Mouse (Mus musculus) embryonic facial prominence, embryonic 11.5 days (tissue): ENCODE data around the gene Otud7a. TPM values are rescaled to one million over a fixed set of nuclear protein-coding genes. Genes with fewer than 3 reads are reported as not detected.

Experiments used
- ATAC-seq: fragments of 200-750 bp; cut with Nextera tagmentation; replicated peaks from 2 replicates; pipeline ENCODE4 v1.8.0; 2017; ENCODE audit warnings: low read depth; ENCODE audit not compliant: insufficient number of reproducible peaks, low FRiP score, low TSS enrichment
- DNase-seq: peaks from one replicate; pipeline ENCODE4 v3.0.0-alpha.2; 2015; ENCODE audit warnings: low spot score
- H3K27ac ChIP-seq: fragments of 300-500 bp; sonication (generic); replicated peaks from 2 replicates; pipeline ENCODE4 v1.5.1; 2014; ENCODE audit warnings: mild to moderate bottlenecking, low read depth, low read length, control low read depth
- H3K27me3 ChIP-seq: fragments of 300-500 bp; sonication (generic); 2 replicates; pipeline ENCODE4 v1.6.1; 2014; ENCODE audit warnings: mild to moderate bottlenecking, low read length, moderate library complexity, mixed read lengths; ENCODE audit not compliant: control insufficient read depth, insufficient read depth
- H3K36me3 ChIP-seq: fragments of 300-500 bp; sonication (generic); replicated peaks from 2 replicates; pipeline ENCODE4 v1.6.1; 2014; ENCODE audit warnings: low read depth, mild to moderate bottlenecking, low read length, moderate library complexity, mixed read lengths; ENCODE audit not compliant: control insufficient read depth, insufficient read depth
- H3K4me1 ChIP-seq: fragments of 300-500 bp; sonication (generic); 2 replicates; pipeline ENCODE4 v1.6.1; 2014; ENCODE audit warnings: low read length, mixed read lengths; ENCODE audit not compliant: control insufficient read depth, insufficient read depth
- H3K4me2 ChIP-seq: fragments of 300-500 bp; sonication (generic); 2 replicates; pipeline ENCODE4 v1.6.1; 2014; ENCODE audit warnings: low read depth, mild to moderate bottlenecking, control low read depth, low read length, moderate library complexity
- H3K4me3 ChIP-seq: fragments of 300-500 bp; sonication (generic); 2 replicates; pipeline ENCODE4 v1.5.1; 2014; ENCODE audit warnings: low read depth, low read length, control low read depth
- H3K9ac ChIP-seq: fragments of 300-500 bp; sonication (generic); replicated peaks from 2 replicates; pipeline ENCODE4 v1.6.1; 2014; ENCODE audit warnings: mild to moderate bottlenecking, control low read depth, low read length
- H3K9me3 ChIP-seq: fragments of 300-500 bp; sonication (generic); replicated peaks from 2 replicates; pipeline ENCODE4 v1.6.1; 2016; ENCODE audit warnings: mild to moderate bottlenecking, low read length, inconsistent platforms, mixed read lengths; ENCODE audit not compliant: control insufficient read depth
- WGBS: fragments of 180-500 bp; shearing (Covaris S2); extraction: QIAGEN DNeasy Blood & Tissue Kit; methylation state at CpG from one replicate; pipeline ENCODE4 v1.1.7; 2014; 5-methylcytosine and 5-hydroxymethylcytosine counted together
- polyA plus RNA-seq: library from polyadenylated mRNA; unstranded; fragments of >200 nt; fragmentation: Nextera tagmentation; extraction: Ambion mirVana; gene quantifications from 2 replicates; pipeline ENCODE4 v1.2.1, GENCODE M21; 2014

Otud7a gene
- polyA plus RNA-seq, 1 experiment from 2014 or later = 0.90 TPM

DNA sequence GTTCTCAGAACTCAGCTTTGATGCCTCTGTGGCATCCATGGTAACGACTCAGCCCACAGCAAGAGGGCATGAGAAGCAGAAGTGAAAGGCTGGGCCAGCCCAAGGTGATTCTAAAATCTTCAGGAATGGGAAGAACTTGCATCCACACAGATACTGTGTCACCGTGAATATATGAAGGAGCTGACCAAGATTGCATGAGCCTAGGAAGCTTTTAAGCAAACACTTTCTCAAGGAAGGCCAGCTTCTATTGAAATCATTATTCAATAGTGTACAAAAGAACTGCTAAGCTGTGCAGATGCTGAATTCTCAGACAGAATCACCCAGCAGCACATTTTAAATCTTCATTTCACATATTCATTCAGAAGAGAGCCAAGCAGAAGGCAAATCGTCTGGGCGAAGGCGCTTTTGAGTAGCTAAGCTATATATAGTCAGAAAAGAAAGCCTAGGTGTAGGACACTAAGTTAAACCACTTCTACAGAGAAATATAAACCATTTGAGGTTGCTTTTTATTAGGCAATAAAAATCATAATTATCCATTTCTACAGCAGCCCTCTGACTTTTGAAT is 176.3 kb downstream of the Otud7a start:
- 90% methylated on average over 5 of the region's 5 CpGs for WGBS
- Histone ChIP-seq H3K4me2 (no peak overlapping the region), H3K27ac (no peak overlapping the region), H3K4me3 (no peak overlapping the region), H3K4me1 (no peaks in the 10 kb centered on the region), H3K9me3 (no peaks in the 10 kb centered on the region), H3K27me3 (no peaks in the 10 kb centered on the region), H3K9ac (no peak overlapping the region), H3K36me3 (no peaks in the 10 kb centered on the region)
- no peak for DNase-seq
- no peak for ATAC-seq

DNA sequence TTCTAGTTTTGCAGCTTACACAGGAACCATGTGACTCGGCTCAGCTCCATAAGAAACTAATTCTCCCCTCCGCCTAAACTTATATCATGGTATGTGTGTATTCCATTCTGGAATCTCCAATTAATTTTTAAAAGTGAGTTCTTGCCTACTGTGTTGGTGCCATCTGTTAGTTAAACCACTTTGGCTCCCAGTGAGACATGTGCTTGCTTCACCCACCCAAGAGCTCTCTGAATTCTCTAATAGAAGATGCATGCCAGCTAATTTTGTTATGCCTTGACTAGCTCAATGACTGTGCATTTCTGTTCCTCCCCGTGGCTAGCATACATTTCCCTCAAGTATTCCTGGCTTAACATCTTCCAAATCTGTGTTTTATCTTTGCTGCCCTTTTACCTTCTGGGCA is 193.1 kb downstream of the Otud7a start:
- H3K4me1 ChIP-seq = no peaks in the 10 kb centered on the region
- no peak overlapping the region for H3K4me2 ChIP-seq
- no peak overlapping the region for H3K27ac ChIP-seq
- DNase-seq (no peak), ATAC-seq (no peak)
- no peaks in the 10 kb centered on the region for H3K27me3 ChIP-seq
- no peak overlapping the region for H3K9ac ChIP-seq
- no peaks in the 10 kb centered on the region for H3K36me3 ChIP-seq
- 83% methylated on average over 3 of the region's 3 CpGs for WGBS
- H3K4me3 ChIP-seq = no peak overlapping the region
- no peaks in the 10 kb centered on the region for H3K9me3 ChIP-seq

DNA sequence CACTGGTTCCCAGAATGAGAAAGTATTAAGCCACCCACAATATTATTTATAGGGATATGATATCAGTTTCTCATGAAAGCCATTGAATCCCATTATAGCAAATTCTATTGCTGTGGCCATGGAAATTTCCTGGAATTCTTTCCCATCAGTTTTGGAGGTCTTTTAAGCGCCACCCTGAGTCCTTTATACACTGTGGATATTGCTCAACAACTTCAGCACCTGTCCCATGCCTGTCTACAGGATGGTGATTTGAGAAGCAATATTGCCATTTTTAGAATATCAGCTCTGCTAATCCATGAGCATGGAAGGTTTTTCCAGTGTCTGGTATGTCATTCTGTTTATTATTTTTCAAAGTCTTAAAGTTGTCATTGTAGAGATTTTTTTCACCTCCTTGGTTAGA is 199.5 kb downstream of the Otud7a start:
- H3K4me3 ChIP-seq = no peak overlapping the region
- no peaks in the 10 kb centered on the region for H3K27me3 ChIP-seq
- H3K36me3 ChIP-seq = no peaks in the 10 kb centered on the region
- 83% methylated on average over 1 of the region's 1 CpGs for WGBS
- no peaks in the 10 kb centered on the region for H3K4me1 ChIP-seq
- H3K9ac ChIP-seq = no peak overlapping the region
- DNase-seq (no peak), ATAC-seq (no peak)
- no peak overlapping the region for H3K4me2 ChIP-seq
- H3K9me3 ChIP-seq = no peaks in the 10 kb centered on the region
- H3K27ac ChIP-seq = no peak overlapping the region

DNA sequence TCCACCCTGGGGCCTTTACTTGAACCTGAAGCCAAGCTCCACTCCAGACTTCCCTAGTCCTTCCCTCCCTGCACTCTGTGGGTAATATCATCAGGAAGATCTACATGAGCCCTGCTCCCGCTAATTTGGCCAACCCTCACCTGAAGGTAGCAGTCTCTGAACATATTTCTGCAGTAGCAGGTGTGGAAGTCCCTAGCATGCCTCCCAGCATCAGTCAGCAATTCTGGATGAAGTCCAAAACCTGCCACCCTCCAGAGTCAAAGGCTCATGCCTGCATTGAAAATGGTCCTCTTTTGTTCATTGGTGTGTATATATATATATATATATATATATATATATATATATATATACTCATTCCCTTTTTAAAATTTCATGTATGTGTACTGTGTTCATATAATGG is 202.6 kb downstream of the Otud7a start:
- 65% methylated on average over 1 of the region's 1 CpGs for WGBS
- Histone ChIP-seq H3K4me1 (no peaks in the 10 kb centered on the region), H3K4me2 (no peak overlapping the region), H3K27ac (no peak overlapping the region), H3K9ac (no peak overlapping the region), H3K36me3 (no peaks in the 10 kb centered on the region), H3K27me3 (no peaks in the 10 kb centered on the region), H3K4me3 (no peak overlapping the region), H3K9me3 (no peaks in the 10 kb centered on the region)
- ATAC-seq (no peak), DNase-seq (no peak)

DNA sequence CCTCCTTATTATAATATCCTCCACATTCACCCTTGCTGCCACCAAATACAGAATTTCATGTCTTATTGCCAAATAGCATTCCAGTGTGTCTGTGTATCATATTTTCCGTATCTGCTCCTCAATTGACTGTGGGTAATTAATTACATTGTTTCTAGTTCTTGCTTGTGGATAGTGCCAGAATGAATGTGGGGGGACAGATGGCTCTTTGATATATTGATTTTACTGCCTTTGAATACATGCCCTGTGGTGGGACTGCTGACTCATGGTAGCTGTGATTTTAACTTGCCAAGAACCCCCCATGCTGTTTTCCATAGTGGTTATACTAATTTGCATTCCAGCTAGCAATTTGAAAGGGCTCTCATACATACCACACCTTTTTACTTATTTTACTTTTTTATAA is 215.7 kb downstream of the Otud7a start:
- Histone ChIP-seq H3K4me2 (no peak overlapping the region), H3K9me3 (no peaks in the 10 kb centered on the region), H3K27ac (no peak overlapping the region), H3K4me1 (no peaks in the 10 kb centered on the region), H3K36me3 (no peaks in the 10 kb centered on the region), H3K9ac (no peak overlapping the region), H3K4me3 (no peak overlapping the region), H3K27me3 (no peaks in the 10 kb centered on the region)
- ATAC-seq = no peak
- no peak for DNase-seq
- WGBS = 87% methylated on average over 1 of the region's 1 CpGs

DNA sequence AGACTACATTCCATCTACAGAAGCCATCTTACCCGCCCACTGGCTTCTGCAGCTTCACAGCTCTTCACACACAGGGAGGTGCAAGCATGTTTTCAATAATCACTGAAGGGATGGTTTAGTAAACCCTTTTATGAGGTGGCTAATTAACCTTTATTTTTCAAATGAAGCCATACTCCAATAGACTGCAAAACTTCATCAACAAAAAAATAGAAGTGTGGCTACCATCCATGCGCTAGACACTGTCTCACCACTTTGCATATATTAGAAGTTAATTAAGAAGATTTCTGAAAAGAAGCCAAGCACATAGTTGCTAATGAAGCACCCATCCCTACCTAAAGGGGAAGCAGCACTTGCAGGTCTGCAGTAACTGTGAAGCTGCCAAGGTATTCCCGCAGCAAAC is 218.2 kb downstream of the Otud7a start:
- DNase-seq = no peak
- no peak for ATAC-seq
- Histone ChIP-seq H3K9ac (no peak overlapping the region), H3K27me3 (no peaks in the 10 kb centered on the region), H3K36me3 (no peaks in the 10 kb centered on the region), H3K4me2 (no peak overlapping the region), H3K4me1 (no peaks in the 10 kb centered on the region), H3K9me3 (no peaks in the 10 kb centered on the region), H3K27ac (no peak overlapping the region), H3K4me3 (no peak overlapping the region)
- 92% methylated on average over 3 of the region's 3 CpGs for WGBS

DNA sequence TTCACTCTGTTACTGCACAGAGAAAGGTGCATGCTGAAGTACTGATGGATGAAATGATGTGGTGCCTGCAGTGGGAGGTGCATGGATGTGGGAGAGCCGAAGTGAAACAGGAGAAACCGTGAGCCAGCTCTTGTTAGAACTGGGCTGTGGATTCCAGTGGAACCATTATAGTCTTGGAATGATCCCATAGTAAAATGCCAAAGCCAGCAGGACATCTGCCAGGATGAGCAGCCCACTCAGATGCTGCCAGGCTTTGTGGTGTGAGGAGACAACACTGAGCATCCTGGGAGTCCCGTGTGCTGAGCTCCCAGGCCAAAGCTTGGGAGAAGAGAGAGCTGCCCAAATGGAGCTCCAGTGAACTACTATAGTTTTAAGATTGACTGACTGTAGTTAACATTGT is 220.9 kb downstream of the Otud7a start:
- Histone ChIP-seq H3K27ac (no peak overlapping the region), H3K9me3 (no peaks in the 10 kb centered on the region), H3K4me1 (no peaks in the 10 kb centered on the region), H3K27me3 (no peaks in the 10 kb centered on the region), H3K9ac (no peak overlapping the region), H3K4me3 (no peak overlapping the region), H3K4me2 (no peak overlapping the region), H3K36me3 (no peaks in the 10 kb centered on the region)
- ATAC-seq (no peak), DNase-seq (no peak)
- WGBS = 92% methylated on average over 3 of the region's 3 CpGs

DNA sequence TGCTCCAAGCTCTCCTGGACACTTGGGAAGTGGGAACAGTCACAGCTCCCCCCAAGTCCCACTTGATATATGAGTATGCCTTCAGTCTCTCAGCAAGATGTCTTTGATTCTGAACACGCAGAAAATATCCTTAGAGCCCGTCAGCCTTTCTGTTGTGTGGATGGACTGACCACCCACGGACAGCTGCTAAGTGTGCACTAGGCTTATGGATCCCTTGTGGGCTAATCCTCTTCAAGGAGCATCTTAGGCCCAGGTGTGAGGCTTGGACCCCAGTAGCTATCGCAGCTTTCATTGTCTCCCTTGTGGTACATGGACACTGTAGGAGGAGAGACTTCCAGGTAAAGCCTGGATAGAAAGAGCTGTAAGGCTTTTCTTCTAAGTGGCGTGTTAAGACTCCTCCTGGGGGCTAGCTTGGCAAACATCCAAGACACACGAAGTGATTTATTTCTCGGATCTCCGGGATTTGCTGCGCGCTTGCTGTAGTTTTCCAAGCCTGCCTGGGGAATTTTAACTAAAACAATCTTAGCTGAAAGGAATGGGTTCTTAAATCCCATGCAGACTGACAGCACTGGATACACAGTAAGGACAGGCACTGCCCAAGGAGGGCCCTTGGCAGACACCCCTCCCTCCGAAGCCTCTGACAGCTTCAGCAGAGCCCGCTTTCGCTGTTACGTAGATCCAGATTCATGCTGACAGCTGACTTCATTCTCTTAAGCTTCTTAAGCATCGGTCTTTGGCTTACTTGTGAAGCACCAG is 223.6 kb downstream of the Otud7a start:
- Histone ChIP-seq H3K27me3 (no peaks in the 10 kb centered on the region), H3K9me3 (no peaks in the 10 kb centered on the region), H3K9ac (no peak overlapping the region), H3K4me1 (no peaks in the 10 kb centered on the region), H3K4me3 (no peak overlapping the region), H3K36me3 (no peaks in the 10 kb centered on the region), H3K27ac (no peak overlapping the region), H3K4me2 (no peak overlapping the region)
- DNase-seq (peak; percentile 26), ATAC-seq (no peak)
- 69% methylated on average over 15 of the region's 15 CpGs for whole genome bisulfite sequencing
